Mouse (Mus musculus): Measurements from ENCODE around the gene Isg20. TPM values are rescaled to one million over a fixed set of nuclear protein-coding genes. Genes with fewer than 3 reads are reported as not detected.

Isg20 gene
- total and polyA plus RNA-seq, 2 experiments from 2014 or later: 0.57 to 1.2 TPM

- ATAC-seq (ENCODE audit: low FRiP score) (no peak), DNase-seq (ENCODE audit: low spot score) (no peak)
- no peaks in the 10 kb centered on the region for H3K9me3 ChIP-seq (ENCODE audit: low read length)
- no peaks in the 10 kb centered on the region for H3K36me3 ChIP-seq (ENCODE audit: insufficient read depth, low read length)
- TF ChIP-seq CTCF (IDR thresholded peaks at IDR 0.05): no peak
- no peak overlapping the region for H3K9ac ChIP-seq (replicated peaks; ENCODE audit: low read length, poor library complexity, severe bottlenecking)
- H3K27ac ChIP-seq (ENCODE audit: low read depth, low read length): no peak overlapping the region
- 81% methylated on average over 5 of the region's 5 CpGs for WGBS
- H3K4me1 ChIP-seq (ENCODE audit: insufficient read depth, low read length): no peaks in the 10 kb centered on the region
- no peak overlapping the region for H3K4me2 ChIP-seq (ENCODE audit: low read depth, low read length, poor library complexity, severe bottlenecking)
- H3K27me3 ChIP-seq (ENCODE audit: insufficient read depth, low read length): no peaks in the 10 kb centered on the region
- no peak overlapping the region for H3K4me3 ChIP-seq (ENCODE audit: low read depth, low read length)
These were observed 40.4 kb upstream of the Isg20 start for GRCm38 (mm10) chr7:78872831-78873230.

- peak overlapping the region; percentile 70 for H3K4me2 ChIP-seq (ENCODE audit: low read depth, low read length, poor library complexity, severe bottlenecking)
- H3K9ac ChIP-seq (replicated peaks; ENCODE audit: low read length, poor library complexity, severe bottlenecking): peak overlapping the region; percentile 85
- peaks cover 13% of the 10 kb centered on the region; the same call in 1 of the 2 replicates for H3K4me1 ChIP-seq (ENCODE audit: insufficient read depth, low read length)
- H3K36me3 ChIP-seq (ENCODE audit: insufficient read depth, low read length): no peaks in the 10 kb centered on the region
- DNase-seq (ENCODE audit: low spot score) (no peak), ATAC-seq (ENCODE audit: low FRiP score) (peak; percentile 9)
- no peak for TF ChIP-seq CTCF (IDR thresholded peaks at IDR 0.05)
- 7% methylated on average over 14 of the region's 16 CpGs for WGBS
- peak overlapping the region; percentile 91 for H3K27ac ChIP-seq (ENCODE audit: low read depth, low read length)
- peak overlapping the region; percentile 69 for H3K4me3 ChIP-seq (ENCODE audit: low read depth, low read length)
- no peaks in the 10 kb centered on the region for H3K27me3 ChIP-seq (ENCODE audit: insufficient read depth, low read length)
- no peaks in the 10 kb centered on the region for H3K9me3 ChIP-seq (ENCODE audit: low read length)
These were observed 31.4 kb upstream of the Isg20 start for GRCm38 (mm10) chr7:78881607-78882468.

- DNase-seq (ENCODE audit: low spot score) (peak; percentile 90), ATAC-seq (ENCODE audit: low FRiP score) (peak; percentile 85)
- no peaks in the 10 kb centered on the region for H3K36me3 ChIP-seq (ENCODE audit: insufficient read depth, low read length)
- TF ChIP-seq CTCF (IDR thresholded peaks at IDR 0.05): no peak
- peak overlapping the region; percentile 85 for H3K9ac ChIP-seq (replicated peaks; ENCODE audit: low read length, poor library complexity, severe bottlenecking)
- H3K9me3 ChIP-seq (ENCODE audit: low read length): no peaks in the 10 kb centered on the region
- peak overlapping the region; percentile 70 for H3K4me2 ChIP-seq (ENCODE audit: low read depth, low read length, poor library complexity, severe bottlenecking)
- under 1% methylated on average over 23 of the region's 23 CpGs for WGBS
- peak overlapping the region; percentile 91 for H3K27ac ChIP-seq (ENCODE audit: low read depth, low read length)
- no peaks in the 10 kb centered on the region for H3K27me3 ChIP-seq (ENCODE audit: insufficient read depth, low read length)
- H3K4me1 ChIP-seq (ENCODE audit: insufficient read depth, low read length): peaks cover 16% of the 10 kb centered on the region; the same call in 1 of the 2 replicates
- peak overlapping the region; percentile 69 for H3K4me3 ChIP-seq (ENCODE audit: low read depth, low read length)
These were observed 30.8 kb upstream of the Isg20 start for GRCm38 (mm10) chr7:78882469-78882837.

DNA sequence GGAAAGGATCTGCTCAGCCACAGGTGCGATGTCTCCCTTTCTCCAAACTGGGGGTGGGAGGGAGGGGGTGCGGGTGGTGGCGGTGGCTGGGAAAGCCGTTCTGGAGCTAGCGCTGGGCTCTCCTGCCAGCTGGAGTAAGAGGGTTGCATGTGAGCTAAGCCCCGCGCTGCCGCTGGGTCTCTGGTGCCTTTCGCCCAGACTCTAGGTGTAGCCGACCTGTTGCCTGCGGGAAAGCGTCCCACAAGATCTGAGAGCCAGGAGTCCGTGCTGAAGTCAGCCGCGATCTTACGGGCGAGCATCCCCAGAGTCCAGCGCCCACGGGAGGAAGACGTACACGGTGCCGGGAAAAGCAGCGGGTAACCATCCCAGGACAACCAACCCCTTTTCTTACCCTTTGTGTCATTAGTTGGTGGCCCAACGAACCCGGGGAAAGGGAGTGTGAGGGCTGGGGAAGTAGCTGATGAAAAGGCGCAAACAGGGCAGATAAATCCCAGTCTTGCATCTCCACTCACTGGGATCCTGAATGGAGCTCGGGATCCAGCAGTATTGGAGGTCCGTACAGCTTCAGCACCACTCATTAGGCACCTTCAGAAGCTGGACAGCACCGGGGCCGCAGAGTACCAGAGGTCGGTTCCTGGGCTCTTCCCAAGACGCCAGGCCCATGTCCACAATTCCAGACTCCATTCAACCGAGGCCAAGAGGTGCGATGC lies 30.1 kb upstream of the Isg20 start:
- Histone ChIP-seq H3K4me2 (ENCODE audit: low read depth, low read length, poor library complexity, severe bottlenecking) (peak overlapping the region; percentile 70), H3K9me3 (ENCODE audit: low read length) (no peaks in the 10 kb centered on the region), H3K36me3 (ENCODE audit: insufficient read depth, low read length) (peaks cover 1% of the 10 kb centered on the region; the same call in 1 of the 2 replicates), H3K9ac (replicated peaks; ENCODE audit: low read length, poor library complexity, severe bottlenecking) (peak overlapping the region; percentile 85), H3K4me1 (ENCODE audit: insufficient read depth, low read length) (peaks cover 21% of the 10 kb centered on the region; the same call in 1 of the 2 replicates), H3K27ac (ENCODE audit: low read depth, low read length) (peak overlapping the region; percentile 91), H3K4me3 (ENCODE audit: low read depth, low read length) (peak overlapping the region; percentile 69), H3K27me3 (ENCODE audit: insufficient read depth, low read length) (no peaks in the 10 kb centered on the region)
- DNase-seq (ENCODE audit: low spot score): no peak
- ATAC-seq (ENCODE audit: low FRiP score): no peak
- WGBS: under 1% methylated on average over 30 of the region's 34 CpGs
- TF ChIP-seq CTCF (IDR thresholded peaks at IDR 0.05): no peak

DNA sequence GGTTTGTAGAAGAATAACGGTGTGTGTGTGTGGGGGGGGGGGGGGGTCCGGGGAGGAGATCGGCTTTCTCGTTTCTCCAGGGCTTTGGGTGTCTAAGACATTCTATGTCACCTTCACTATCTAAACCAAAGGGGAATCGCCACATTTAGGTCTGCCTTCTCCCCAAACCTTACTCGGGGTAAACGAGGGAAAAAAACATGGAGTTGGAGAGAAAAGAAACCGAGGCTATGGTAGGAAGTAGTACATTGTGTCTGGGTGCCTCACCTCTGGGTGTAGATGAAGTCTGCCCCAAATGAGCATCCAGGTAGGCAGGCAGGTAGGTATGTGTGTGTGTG lies 29.5 kb upstream of the Isg20 start:
- Histone ChIP-seq H3K36me3 (ENCODE audit: insufficient read depth, low read length) (peaks cover 5% of the 10 kb centered on the region; the same call in 1 of the 2 replicates), H3K9ac (replicated peaks; ENCODE audit: low read length, poor library complexity, severe bottlenecking) (peak overlapping the region; percentile 85), H3K9me3 (ENCODE audit: low read length) (no peaks in the 10 kb centered on the region), H3K4me2 (ENCODE audit: low read depth, low read length, poor library complexity, severe bottlenecking) (peak overlapping the region; percentile 70), H3K4me3 (ENCODE audit: low read depth, low read length) (peak overlapping the region; percentile 69), H3K4me1 (ENCODE audit: insufficient read depth, low read length) (peaks cover 21% of the 10 kb centered on the region; the same call in 1 of the 2 replicates), H3K27me3 (ENCODE audit: insufficient read depth, low read length) (no peaks in the 10 kb centered on the region), H3K27ac (ENCODE audit: low read depth, low read length) (peak overlapping the region; percentile 91)
- ATAC-seq (ENCODE audit: low FRiP score) (no peak), DNase-seq (ENCODE audit: low spot score) (no peak)
- no peak for TF ChIP-seq CTCF (IDR thresholded peaks at IDR 0.05)
- WGBS: 3% methylated on average over 8 of the region's 8 CpGs
